Comparison of ENCODE assay signal across 7 mouse cellular contexts in genomic region chr13:111904616-111905212, GRCm38 (mm10).
A peak's percentile ranks its signal among the peaks of the same experiment; 100 is the strongest.
DNase-seq lines count a peak whose midpoint lies in the region; ATAC-seq and TF ChIP-seq lines count a peak whose summit lies in the region.

No protein-coding gene starts in this region.

- peak overlapping the region; percentile 3 to 14; a peak in 3 of 4 replicates for H3K4me3 ChIP-seq in ES-E14 (ENCODE audit: insufficient read depth in 1 of 2, low read depth in 1 of 2, low read length in 2 of 2, poor library complexity in 1 of 2, severe bottlenecking in 1 of 2)
- no peak overlapping the region for H3K4me3 ChIP-seq in bone marrow, adult 2 months (replicated peaks; ENCODE audit: control insufficient read depth, low read depth, low read length)
- peak overlapping the region; percentile 28 for H3K4me3 ChIP-seq in forebrain, embryonic 10.5 days
- no peak overlapping the region for H3K4me3 ChIP-seq in hindbrain, postnatal 0 days (ENCODE audit: low read length)
- no peak overlapping the region for H3K4me3 ChIP-seq in limb, embryonic 14.5 days (replicated peaks; ENCODE audit: low read length)

- peak overlapping the region; percentile 41; the same call in 1 of the 2 replicates for H3K27ac ChIP-seq in ES-E14 (ENCODE audit: insufficient read depth, low read depth, low read length, poor library complexity, severe bottlenecking)
- peak overlapping the region; percentile 63 for H3K27ac ChIP-seq in bone marrow, adult 2 months (ENCODE audit: control insufficient read depth, insufficient read depth, low read depth, low read length, poor library complexity)
- peak overlapping the region; percentile 78 for H3K27ac ChIP-seq in forebrain, embryonic 10.5 days
- H3K27ac ChIP-seq in hindbrain, postnatal 0 days = peak overlapping the region; percentile 71
- 0 out of 2 replicates have a peak overlapping the region, but pooled peaks have one; percentile 33 for H3K27ac ChIP-seq in limb, embryonic 14.5 days (replicated peaks; ENCODE audit: low read depth, low read length)

- H3K27me3 ChIP-seq in forebrain, embryonic 10.5 days (ENCODE audit: poor library complexity, severe bottlenecking) = no peaks in the 10 kb centered on the region
- H3K27me3 ChIP-seq in hindbrain, postnatal 0 days (ENCODE audit: insufficient read depth, low read length) = no peaks in the 10 kb centered on the region
- H3K27me3 ChIP-seq in limb, embryonic 14.5 days (ENCODE audit: control insufficient read depth, insufficient read depth, low read length) = no peaks in the 10 kb centered on the region

- H3K4me1 ChIP-seq in ES-E14 (ENCODE audit: control insufficient read depth in 2 of 2, insufficient read depth in 2 of 2, low read length in 2 of 2, poor library complexity in 1 of 2) = peaks cover 8 to 20% of the 10 kb centered on the region in 2 experiments
- peaks cover 1% of the 10 kb centered on the region; the same call in 1 of the 2 replicates for H3K4me1 ChIP-seq in bone marrow, adult 2 months (ENCODE audit: control insufficient read depth, insufficient read depth, low read length)
- H3K4me1 ChIP-seq in forebrain, embryonic 10.5 days = peaks cover 25% of the 10 kb centered on the region
- peaks cover 4% of the 10 kb centered on the region; the same call in 1 of the 2 replicates for H3K4me1 ChIP-seq in hindbrain, postnatal 0 days (ENCODE audit: insufficient read depth, low read length)
- H3K4me1 ChIP-seq in limb, embryonic 14.5 days (ENCODE audit: control insufficient read depth, insufficient read depth, low read length) = peaks cover 5% of the 10 kb centered on the region; the same call in 1 of the 2 replicates

- no peak for DNase-seq in ES-E14 (ENCODE audit: low read depth, low spot score)
- DNase-seq in forebrain, embryonic 10.5 days (ENCODE audit: extremely low spot score, low spot score) = peak; percentile 32
- peak; percentile 82 for DNase-seq in hindbrain, postnatal 0 days (ENCODE audit: low spot score)
- DNase-seq in limb, embryonic 14.5 days (ENCODE audit: low spot score) = peak; percentile 45
- peak; percentile 70 for DNase-seq in right cerebral cortex, postnatal 14 days
- no peak for DNase-seq in adrenal gland, postnatal 14 days

- in situ Hi-C loops in ES-E14 (cut with MboI; ENCODE audit: low sequenced_read_pairs in 2 of 2, unreplicated experiment in 2 of 2) = no loop called here

- no peak for TF ChIP-seq POLR2A in bone marrow, adult 2 months (IDR thresholded peaks at IDR 0.05; ENCODE audit: borderline replicate concordance, control insufficient read depth, low read depth, low read length)
- no peak for TF ChIP-seq POLR2A in limb, embryonic 14.5 days (IDR thresholded peaks at IDR 0.05; ENCODE audit: borderline replicate concordance, extremely low read depth, insufficient read depth, insufficient read length)

- no peaks in the 10 kb centered on the region for H3K36me3 ChIP-seq in ES-E14 (ENCODE audit: control insufficient read depth, insufficient read depth, low read length, poor library complexity, severe bottlenecking)
- no peaks in the 10 kb centered on the region for H3K36me3 ChIP-seq in forebrain, embryonic 10.5 days (replicated peaks)
- no peaks in the 10 kb centered on the region for H3K36me3 ChIP-seq in hindbrain, postnatal 0 days (ENCODE audit: insufficient read depth, low read length)
- no peaks in the 10 kb centered on the region for H3K36me3 ChIP-seq in limb, embryonic 14.5 days (ENCODE audit: control insufficient read depth, insufficient read depth, low read length)

- H3K9ac ChIP-seq in ES-E14 (ENCODE audit: insufficient read depth, low read depth, low read length, poor library complexity, severe bottlenecking) = peak overlapping the region; percentile 35; the same call in 1 of the 2 replicates
- H3K9ac ChIP-seq in hindbrain, postnatal 0 days (replicated peaks; ENCODE audit: low read length) = no peak overlapping the region
- peak overlapping the region; percentile 40 for H3K9ac ChIP-seq in limb, embryonic 14.5 days (ENCODE audit: low read depth, low read length, severe bottlenecking)

- whole genome bisulfite sequencing in bone marrow, adult 2 months = 77% methylated on average over 16 of the region's 17 CpGs
- WGBS in forebrain, embryonic 10.5 days = 17% methylated on average over 15 of the region's 17 CpGs
- WGBS in hindbrain, postnatal 0 days = 8% methylated on average over 15 of the region's 17 CpGs
- WGBS in limb, embryonic 14.5 days = 24% methylated on average over 15 of the region's 17 CpGs

- TF ChIP-seq CTCF in bone marrow, adult 2 months (IDR thresholded peaks at IDR 0.05; ENCODE audit: control insufficient read depth, insufficient read depth, low read length) = no peak
- TF ChIP-seq CTCF in hindbrain, postnatal 0 days (IDR thresholded peaks at IDR 0.05; ENCODE audit: low read depth) = no peak

- H3K9me3 ChIP-seq in ES-E14 (ENCODE audit: control insufficient read depth, insufficient read depth, low read depth, low read length) = no peaks in the 10 kb centered on the region
- no peaks in the 10 kb centered on the region for H3K9me3 ChIP-seq in forebrain, embryonic 10.5 days
- H3K9me3 ChIP-seq in hindbrain, postnatal 0 days (ENCODE audit: low read length) = no peaks in the 10 kb centered on the region
- H3K9me3 ChIP-seq in limb, embryonic 14.5 days (ENCODE audit: control insufficient read depth, low read length) = no peaks in the 10 kb centered on the region

- H3K4me2 ChIP-seq in hindbrain, postnatal 0 days (ENCODE audit: low read depth, low read length) = peak overlapping the region; percentile 30
- peak overlapping the region; percentile 32; the same call in 1 of the 2 replicates for H3K4me2 ChIP-seq in limb, embryonic 14.5 days (replicated peaks; ENCODE audit: low read depth, low read length, severe bottlenecking)

- ATAC-seq in hindbrain, postnatal 0 days = peak; percentile 92
- peak; percentile 87; the same call in 1 of the 2 replicates for ATAC-seq in limb, embryonic 14.5 days (ENCODE audit: low FRiP score, low read depth)

TF ChIP-seq in ES-E14, 5 proteins besides CTCF, POLR2A, EP300 and RAD21:
- TF ChIP-seq HCFC1 (IDR thresholded peaks at IDR 0.05; ENCODE audit: borderline replicate concordance, insufficient read depth, low read length) (no peak), ZC3H11A (IDR thresholded peaks at IDR 0.05; ENCODE audit: borderline replicate concordance, low read depth, low read length) (no peak), CHD2 (IDR thresholded peaks at IDR 0.05; ENCODE audit: low read depth, low read length) (no peak), ZNF384 (IDR thresholded peaks at IDR 0.05; ENCODE audit: low read depth, low read length) (no peak), MAFK (IDR thresholded peaks at IDR 0.05; ENCODE audit: insufficient read depth, low read depth, low read length) (no peak)

Comparison
In these comparisons a context has a peak if more than half of its experiments do, and no peak if none do; other contexts are left out.
1. DNase-seq: peak in forebrain, embryonic 10.5 days (single experiment), hindbrain, postnatal 0 days (single experiment), limb, embryonic 14.5 days (single experiment) and right cerebral cortex, postnatal 14 days (single experiment); none in ES-E14 (single experiment) and adrenal gland, postnatal 14 days (single experiment).
2. H3K4me3 ChIP-seq: peak in ES-E14 (2 of 2) and forebrain, embryonic 10.5 days (single experiment); none in bone marrow, adult 2 months (single experiment), hindbrain, postnatal 0 days (single experiment) and limb, embryonic 14.5 days (single experiment).
3. Peak in every context shown above with its lines, with median percentiles within 50 percentile points of each other: H3K27ac ChIP-seq.